Mouse (Mus musculus) embryonic facial prominence, embryonic 14.5 days (tissue): ENCODE results near the gene Vmn1r28. TPM values are rescaled to one million over a fixed set of nuclear protein-coding genes. Genes with fewer than 3 reads are reported as not detected.
"Not testable (repeated sequence)": the region's sequence is repeated elsewhere in the genome, so short reads cannot be mapped to it uniquely, and the experiment has no call there.

ENCODE experiments used
- ATAC-seq: fragments of 200-750 bp; cut with Nextera tagmentation; 2 replicates; pipeline ENCODE4 v1.8.0; 2017; ENCODE audit warnings: low read depth, moderate number of reproducible peaks, moderate TSS enrichment
- DNase-seq: peaks from one replicate; pipeline ENCODE4 v3.0.0-alpha.2; 2015; ENCODE audit warnings: low spot score
- H3K27ac ChIP-seq: fragments of 300-500 bp; sonication (generic); replicated peaks from 2 replicates; pipeline ENCODE4 v1.5.1; 2014; ENCODE audit warnings: low read depth, mild to moderate bottlenecking, low read length, moderate library complexity
- H3K27me3 ChIP-seq: fragments of 300-500 bp; sonication (generic); replicated peaks from 2 replicates; pipeline ENCODE4 v1.6.1; 2014; ENCODE audit warnings: low read length; ENCODE audit not compliant: control insufficient read depth, insufficient read depth
- H3K36me3 ChIP-seq: fragments of 300-500 bp; sonication (generic); 2 replicates; pipeline ENCODE4 v1.6.1; 2014; ENCODE audit warnings: low read length, mixed read lengths; ENCODE audit not compliant: control insufficient read depth, insufficient read depth
- H3K4me1 ChIP-seq: fragments of 300-500 bp; sonication (generic); 2 replicates; pipeline ENCODE4 v1.6.1; 2014; ENCODE audit warnings: antibody characterized with exemption, low read length; ENCODE audit not compliant: control insufficient read depth, insufficient read depth
- H3K4me2 ChIP-seq: fragments of 300-500 bp; sonication (generic); 2 replicates; pipeline ENCODE4 v1.6.1; 2014; ENCODE audit warnings: low read depth, mild to moderate bottlenecking, low read length, moderate library complexity, mixed read lengths
- H3K4me3 ChIP-seq: fragments of 300-500 bp; sonication (generic); 2 replicates; pipeline ENCODE4 v1.5.1; 2014; ENCODE audit warnings: low read depth, mild to moderate bottlenecking, low read length
- H3K9ac ChIP-seq: fragments of 300-500 bp; sonication (generic); 2 replicates; pipeline ENCODE4 v1.6.1; 2014; ENCODE audit warnings: low read depth, mild to moderate bottlenecking, low read length, moderate library complexity, mixed read lengths
- H3K9me3 ChIP-seq: fragments of 300-500 bp; sonication (generic); 2 replicates; pipeline ENCODE4 v1.6.1; 2016; ENCODE audit warnings: low read length; ENCODE audit not compliant: control insufficient read depth
- WGBS: fragments of 180-500 bp; shearing (Covaris S2); extraction: QIAGEN DNeasy Blood & Tissue Kit; methylation state at CpG from one replicate; pipeline ENCODE4 v1.1.7; 2014; 5-methylcytosine and 5-hydroxymethylcytosine counted together
- polyA plus RNA-seq: library from polyadenylated mRNA; unstranded; fragments of >200 nt; fragmentation: Nextera tagmentation; extraction: Ambion mirVana; gene quantifications from 2 replicates; pipeline ENCODE4 v1.2.1, GENCODE M21; 2014

Gene Vmn1r28
- not detected in 2 replicates for polyA plus RNA-seq

DNA sequence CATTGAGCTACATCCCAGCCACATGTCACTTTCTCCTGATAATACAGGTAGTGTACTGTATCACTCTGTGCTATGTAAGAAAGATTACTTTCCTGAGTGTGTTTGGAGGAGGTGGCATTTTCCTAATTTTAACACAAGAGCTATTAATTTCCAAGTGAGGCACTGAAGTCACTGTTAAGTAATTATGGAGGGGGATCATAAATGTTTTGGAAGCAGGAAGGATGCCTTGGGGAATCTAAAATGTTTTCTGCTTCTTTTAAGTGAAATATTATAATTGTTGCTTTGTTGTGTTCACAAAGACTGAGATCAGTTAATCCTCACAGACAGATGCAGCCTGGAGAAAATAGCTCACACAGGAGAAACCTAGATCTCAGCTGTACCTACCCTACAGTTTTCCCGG, at the start of gene Vmn1r28:
TSS of gene Vmn1r28 (plus strand) at position 301 of the 400 bp plus-strand sequence.
- H3K27me3 ChIP-seq: no peaks in the 10 kb centered on the region
- H3K4me1 ChIP-seq: no peaks in the 10 kb centered on the region
- H3K36me3 ChIP-seq: no peaks in the 10 kb centered on the region
- no peak within 1 kb of the TSS for H3K9ac ChIP-seq
- no peaks in the 10 kb centered on the region for H3K9me3 ChIP-seq
- WGBS: 81% methylated on average over 1 of the region's 1 CpGs
- no peak for DNase-seq
- ATAC-seq: no peak
- H3K4me2 ChIP-seq: no peak within 1 kb of the TSS
- H3K4me3 ChIP-seq: no peak within 1 kb of the TSS
- no peak within 1 kb of the TSS for H3K27ac ChIP-seq

GRCm38 (mm10) chr6:58216119-58216518, 45.7 kb upstream of the Vmn1r28 start:
- no peaks in the 10 kb centered on the region for H3K27me3 ChIP-seq
- no peaks in the 10 kb centered on the region for H3K9me3 ChIP-seq
- no peak for ATAC-seq
- 78% methylated on average over 2 of the region's 2 CpGs for WGBS
- H3K9ac ChIP-seq: no peak overlapping the region
- no peak for DNase-seq
- no peak overlapping the region for H3K27ac ChIP-seq
- H3K4me3 ChIP-seq: no peak overlapping the region
- no peaks in the 10 kb centered on the region for H3K36me3 ChIP-seq
- H3K4me1 ChIP-seq: no peaks in the 10 kb centered on the region
- H3K4me2 ChIP-seq: no peak overlapping the region

- no peak within 1 kb of the TSS for H3K9ac ChIP-seq
- no peak for ATAC-seq
- no peaks in the 10 kb centered on the region for H3K27me3 ChIP-seq
- no peak within 1 kb of the TSS for H3K4me3 ChIP-seq
- DNase-seq: no peak
- H3K27ac ChIP-seq: no peak within 1 kb of the TSS
- no peaks in the 10 kb centered on the region for H3K4me1 ChIP-seq
- H3K9me3 ChIP-seq: no peaks in the 10 kb centered on the region
- 72% methylated on average over 2 of the region's 2 CpGs for WGBS
- H3K4me2 ChIP-seq: no peak within 1 kb of the TSS
- H3K36me3 ChIP-seq: no peaks in the 10 kb centered on the region
These were observed 43.1 kb upstream of the Vmn1r28 start, which contains the start of gene Vmn1r27 for GRCm38 (mm10) chr6:58218721-58219120. Gene Vmn1r27 (minus strand): TSS chr6:58218821.

GRCm38 (mm10) chr6:58279661-58280060, 17.8 kb downstream of the Vmn1r28 start:
- not testable (repeated sequence) for H3K9ac ChIP-seq, H3K9me3 ChIP-seq, H3K27ac ChIP-seq, DNase-seq, H3K4me3 ChIP-seq, ATAC-seq, H3K36me3 ChIP-seq, H3K4me1 ChIP-seq, H3K27me3 ChIP-seq, H3K4me2 ChIP-seq
- 96% methylated on average over 1 of the region's 1 CpGs for WGBS

DNA sequence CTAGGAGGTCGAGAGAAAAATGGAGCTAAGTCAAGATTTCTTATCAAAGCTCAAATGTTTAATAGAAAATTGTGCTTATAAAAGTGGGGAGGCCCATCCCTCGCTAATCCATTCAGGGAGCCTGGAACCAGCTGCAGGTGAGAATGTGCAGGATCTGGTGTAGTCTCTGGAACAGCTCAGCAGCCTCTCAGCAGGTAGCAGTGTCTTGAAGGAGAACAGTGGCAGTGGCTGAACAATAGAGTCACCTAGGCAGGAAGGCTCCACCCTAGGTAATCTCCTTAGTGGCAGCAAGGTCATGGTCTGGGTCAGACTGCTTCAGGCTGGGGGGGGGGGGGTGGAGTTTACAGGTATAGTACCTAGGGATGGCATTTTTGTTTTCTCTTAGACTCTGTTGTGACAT, 30.4 kb downstream of the Vmn1r28 start:
- no peak for ATAC-seq
- Histone ChIP-seq H3K27me3 (no peaks in the 10 kb centered on the region), H3K27ac (no peak overlapping the region), H3K4me3 (no peak overlapping the region), H3K9ac (no peak overlapping the region), H3K4me1 (no peaks in the 10 kb centered on the region), H3K36me3 (no peaks in the 10 kb centered on the region), H3K9me3 (no peaks in the 10 kb centered on the region), H3K4me2 (no peak overlapping the region)
- WGBS: 53% methylated on average over 2 of the region's 2 CpGs
- DNase-seq: no peak

DNA sequence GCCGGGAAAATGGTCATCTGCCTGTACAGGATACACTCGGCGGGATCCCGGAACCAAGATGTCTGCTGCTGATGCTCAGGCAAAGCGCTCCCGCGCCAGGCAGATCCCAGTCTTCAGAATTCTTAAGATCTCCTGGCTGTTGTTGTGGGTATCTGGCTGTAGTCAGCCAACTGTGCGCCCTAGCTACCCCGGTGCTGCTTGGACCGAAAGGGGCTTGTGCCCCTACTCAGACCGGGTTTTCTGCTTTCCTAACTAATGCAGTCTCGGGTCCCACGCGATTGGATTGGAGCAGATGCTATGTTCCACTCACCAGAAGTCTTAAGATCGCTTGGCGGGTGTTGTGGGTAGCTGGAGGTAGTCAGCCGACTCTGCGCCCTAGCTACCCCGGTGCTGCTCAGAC, 36.7 kb downstream of the Vmn1r28 start:
- 85% methylated on average over 19 of the region's 19 CpGs for WGBS
- ATAC-seq: not testable (repeated sequence)

DNA sequence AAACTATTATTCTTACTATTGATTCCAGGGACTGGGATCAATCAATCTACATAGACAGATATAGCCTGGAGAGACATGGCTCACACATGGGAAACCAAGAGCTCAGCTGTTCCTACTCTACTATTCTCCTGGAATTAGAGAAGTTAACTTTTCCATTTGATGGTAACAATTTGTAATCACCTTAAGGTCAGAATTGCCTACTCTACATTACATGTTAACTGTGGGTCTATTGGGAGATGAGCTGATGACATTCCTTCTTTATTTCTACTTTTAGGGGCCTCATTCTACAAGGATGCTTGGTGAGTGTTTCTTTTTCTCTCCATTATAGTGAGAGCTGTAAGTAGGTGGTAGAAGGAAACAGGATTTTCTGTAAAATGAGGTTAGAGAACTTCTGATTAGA, 39.4 kb downstream of the Vmn1r28 start, which contains the start of gene Vmn1r29:
TSS of gene Vmn1r29 (plus strand) at position 301 of the 400 bp plus-strand sequence.
- ATAC-seq (no peak), DNase-seq (no peak)
- H3K9ac ChIP-seq: no peak within 1 kb of the TSS
- H3K27ac ChIP-seq: no peak within 1 kb of the TSS
- no peak within 1 kb of the TSS for H3K4me3 ChIP-seq
- H3K9me3 ChIP-seq: no peaks in the 10 kb centered on the region
- no peaks in the 10 kb centered on the region for H3K36me3 ChIP-seq
- no peaks in the 10 kb centered on the region for H3K27me3 ChIP-seq
- H3K4me1 ChIP-seq: no peaks in the 10 kb centered on the region
- H3K4me2 ChIP-seq: no peak within 1 kb of the TSS

More for the DNA sequence above, 36.7 kb downstream of the Vmn1r28 start:
- H3K4me1 ChIP-seq, H3K27ac ChIP-seq, H3K4me3 ChIP-seq, H3K9ac ChIP-seq, H3K4me2 ChIP-seq, H3K9me3 ChIP-seq, DNase-seq, H3K27me3 ChIP-seq, H3K36me3 ChIP-seq: not testable (repeated sequence)

Other genes with a start within 250 kb of the Vmn1r28 start
- not detected in 2 replicates for gene Vmn1r26, start 246.9 kb upstream of the Vmn1r28 start, polyA plus RNA-seq
- 0.10 and 0.22 TPM in 2 replicates for gene Vmn1r27, start 43.2 kb upstream of the Vmn1r28 start, polyA plus RNA-seq
- not detected in 2 replicates for gene Vmn1r29, start 39.5 kb downstream of the Vmn1r28 start, polyA plus RNA-seq
- gene Vmn1r30, start 181.3 kb downstream of the Vmn1r28 start, polyA plus RNA-seq: not detected in 2 replicates
- not detected in 2 replicates for gene Vmn1r31, start 213.3 kb downstream of the Vmn1r28 start, polyA plus RNA-seq